Mouse (Mus musculus) kidney, adult 8-10 months (tissue): ENCODE data around the gene Notch1.
A peak's percentile ranks its signal among the peaks of the same experiment; 100 is the strongest.

Experiments used
- DNase-seq, 2 experiments: peaks; one replicate each; pipeline ENCODE4 v3.0.0; 2022

The Notch1 gene

DNA sequence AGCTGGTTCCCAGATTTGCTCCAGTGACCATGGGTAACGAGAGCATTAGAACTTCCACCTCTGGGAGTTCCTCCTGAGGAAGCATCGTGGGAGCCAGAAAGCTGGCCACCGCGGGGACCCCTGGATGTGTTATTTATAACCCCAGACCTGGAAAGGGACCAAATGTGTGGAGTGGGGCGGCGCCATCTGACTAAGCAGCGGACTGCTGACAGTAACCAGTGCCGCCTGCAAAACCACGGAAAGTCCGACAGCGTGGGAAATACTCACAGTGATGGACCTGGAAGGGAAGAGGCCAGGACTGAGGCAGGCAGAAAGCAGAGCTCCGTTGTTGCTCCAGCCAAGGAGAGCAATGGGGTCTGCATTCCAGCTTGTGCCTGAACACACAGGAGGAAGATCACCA, at the start of gene Notch1:
Gene Notch1, minus strand, starts transcription at position 389 of the 400 bp plus-strand sequence.
- DNase-seq, result peak; percentile 62

DNA sequence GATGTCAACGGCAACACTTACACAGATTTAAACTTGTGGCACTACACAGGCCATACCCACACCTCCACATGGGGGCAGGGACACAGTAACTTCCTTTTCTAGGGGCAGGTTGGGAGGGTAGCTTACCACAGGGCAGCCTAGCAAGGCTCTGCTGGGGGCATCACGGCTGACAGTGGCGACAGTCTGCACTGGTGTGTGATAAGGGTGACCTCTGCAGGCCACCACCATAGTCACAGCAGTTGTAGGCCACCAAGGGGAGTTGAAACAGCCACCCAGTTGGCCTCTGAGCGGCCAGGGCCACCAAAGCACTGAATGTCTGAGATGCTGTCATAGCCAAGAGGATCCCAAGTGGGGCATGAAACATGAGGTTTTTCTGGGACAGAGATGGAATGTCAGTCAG, 49.8 kb upstream of the Notch1 start:
- DNase-seq, result peak in 1 of 2 experiments; percentile 53

DNA sequence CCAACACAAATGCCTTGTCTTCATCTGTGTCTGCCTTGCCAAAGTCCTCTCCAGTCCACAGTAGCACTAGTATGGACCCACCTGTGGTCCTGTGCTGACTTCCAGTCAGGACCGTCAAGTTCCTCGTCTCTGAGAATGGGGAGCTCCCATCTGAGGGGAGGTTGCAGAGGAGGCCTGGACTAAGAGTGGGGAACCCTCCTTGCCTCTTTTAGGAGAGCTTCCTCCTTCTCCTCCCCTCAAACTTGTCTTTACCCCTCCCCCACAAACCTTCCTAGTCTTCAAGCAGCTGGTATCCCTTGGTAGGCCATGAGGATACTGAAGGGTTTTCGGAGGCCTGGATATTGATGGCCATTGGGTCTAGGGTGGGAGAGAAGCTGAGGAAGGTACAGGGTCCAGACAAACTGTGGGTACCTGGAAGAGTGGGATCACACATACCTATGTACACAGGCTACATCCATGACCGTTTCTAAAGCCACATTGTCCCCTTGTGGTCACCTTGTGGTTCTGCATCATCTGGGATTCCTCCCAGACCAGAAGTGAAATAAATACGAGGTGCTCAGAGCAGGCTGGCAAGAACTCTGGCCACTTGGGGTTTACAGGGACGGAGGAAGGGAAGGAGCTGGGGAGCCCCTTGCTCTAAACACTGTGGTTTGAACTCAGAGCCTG, 45.0 kb upstream of the Notch1 start:
- DNase-seq, result peak; percentile 62 to 65

GRCm38 (mm10) chr2:26560506-26560905, 44.0 kb upstream of the Notch1 start:
- DNase-seq, result peak; percentile 44 to 53

GRCm38 (mm10) chr2:26556535-26556993, 40.1 kb upstream of the Notch1 start:
- no peak for DNase-seq

DNA sequence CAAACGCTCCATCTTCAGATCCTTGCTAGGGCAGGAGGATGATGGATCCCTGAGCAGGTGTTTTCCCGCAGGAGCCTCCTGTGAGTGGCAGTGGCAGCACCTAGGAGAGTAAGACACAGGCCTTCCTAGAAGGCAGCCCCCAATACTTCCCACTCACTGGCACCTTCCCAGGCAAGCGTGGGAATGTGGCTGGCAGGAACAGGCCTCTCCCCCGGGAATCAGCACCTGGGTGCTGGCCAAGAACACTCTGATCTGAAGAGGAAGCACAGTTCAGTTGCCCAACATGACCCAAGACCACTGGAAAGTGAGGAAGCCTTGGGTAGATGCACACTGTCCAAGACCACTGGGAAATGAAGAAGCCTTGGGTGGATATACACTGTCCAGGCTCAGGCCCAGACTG, 38.6 kb upstream of the Notch1 start:
- DNase-seq, result peak in 1 of 2 experiments; percentile 57

DNA sequence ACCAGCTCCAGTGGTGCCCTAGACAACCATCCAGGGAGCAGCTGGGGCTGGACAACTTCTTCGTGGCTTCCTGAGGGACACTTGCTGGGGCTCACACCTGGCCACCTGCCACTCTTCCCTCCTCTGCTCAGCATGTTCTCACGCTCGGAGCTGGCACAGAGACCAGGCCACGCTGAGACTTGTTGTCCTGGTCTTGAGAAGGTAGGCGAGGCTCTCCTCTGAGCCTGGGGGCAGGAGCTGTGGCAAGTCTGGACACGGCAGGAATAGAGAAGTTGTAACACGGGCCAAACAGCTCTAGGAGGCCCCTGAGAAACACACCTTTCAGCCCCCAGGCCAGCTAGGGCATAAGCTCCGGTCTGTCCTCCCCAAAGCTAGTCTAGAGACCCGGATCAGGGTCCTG, 37.4 kb upstream of the Notch1 start:
- DNase-seq, result no peak

DNA sequence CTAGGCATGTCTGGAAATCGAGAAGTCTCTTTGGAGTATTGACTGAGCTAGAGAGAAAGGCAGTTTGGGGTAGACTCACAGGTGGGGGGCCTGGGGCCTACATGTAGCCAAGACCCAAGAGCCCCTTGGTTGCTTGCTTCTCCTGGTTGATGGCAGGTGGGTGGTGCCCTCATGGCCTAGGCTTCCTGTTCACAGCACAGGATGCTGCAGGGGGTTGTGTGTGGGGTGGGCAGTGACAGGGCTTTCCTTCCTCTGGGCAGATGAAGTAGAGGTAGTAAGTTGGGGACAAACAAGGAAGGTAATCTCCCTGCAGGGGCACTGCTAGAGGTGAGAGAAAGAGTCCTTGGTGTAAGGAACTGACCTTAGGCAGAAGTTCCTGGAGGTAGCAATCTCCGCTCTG, 35.6 kb upstream of the Notch1 start:
- no peak for DNase-seq

GRCm38 (mm10) chr2:26551446-26551845, 35.0 kb upstream of the Notch1 start:
- DNase-seq, result no peak

GRCm38 (mm10) chr2:26550777-26551176, 34.3 kb upstream of the Notch1 start:
- no peak for DNase-seq

- no peak for DNase-seq
Observed at GRCm38 (mm10) chr2:26550205-26550604, 33.7 kb upstream of the Notch1 start.

GRCm38 (mm10) chr2:26549801-26550200, 33.3 kb upstream of the Notch1 start:
- DNase-seq, result no peak

- DNase-seq, result no peak
Observed at GRCm38 (mm10) chr2:26547481-26547880, 31.0 kb upstream of the Notch1 start.

DNA sequence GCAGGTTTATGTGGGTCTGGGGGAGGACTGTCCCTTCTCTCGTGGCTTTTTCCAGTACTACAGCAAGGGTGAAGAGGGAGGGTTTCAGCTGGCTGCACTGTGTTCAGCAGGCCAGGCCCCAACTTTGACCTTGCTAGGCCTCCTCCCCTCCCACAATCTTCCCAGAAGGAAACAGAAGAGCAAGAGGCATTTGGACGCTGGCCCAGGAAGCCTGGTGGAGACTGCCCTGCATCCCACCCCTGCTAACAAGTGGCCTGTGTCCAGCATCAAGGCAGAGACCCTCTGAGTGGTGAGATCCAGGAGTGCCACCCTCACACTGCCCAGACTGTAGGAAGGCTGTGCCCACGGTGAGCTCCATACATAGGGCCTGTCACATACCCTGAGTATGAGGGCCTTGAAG, 27.8 kb upstream of the Notch1 start:
- DNase-seq, result peak; percentile 51 to 65

GRCm38 (mm10) chr2:26543768-26544167, 27.3 kb upstream of the Notch1 start:
- DNase-seq, result no peak

DNA sequence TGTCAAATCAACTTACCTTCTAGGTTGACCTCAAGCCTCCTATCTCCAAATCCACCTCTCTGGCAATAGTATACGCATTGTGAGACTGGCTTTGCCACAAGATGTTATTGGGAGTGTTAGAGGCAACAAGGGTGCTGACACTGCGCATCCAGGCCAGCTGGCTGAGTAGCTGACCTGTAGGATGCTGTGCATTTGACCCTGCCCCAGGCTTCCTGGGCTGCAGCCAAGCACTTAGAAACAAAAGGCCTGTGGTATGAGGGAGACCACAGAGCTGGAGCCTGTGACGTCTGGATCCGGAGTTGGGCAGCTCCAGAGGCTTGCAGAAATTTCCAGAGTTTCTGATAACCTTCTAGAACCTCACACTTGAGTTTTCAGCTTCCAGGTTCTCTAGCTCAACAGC, 26.7 kb upstream of the Notch1 start:
- peak in 1 of 2 experiments; percentile 52 for DNase-seq

- no peak for DNase-seq
Observed at GRCm38 (mm10) chr2:26541258-26541910, 24.9 kb upstream of the Notch1 start.

- DNase-seq, result no peak
Observed at GRCm38 (mm10) chr2:26540721-26541120, 24.3 kb upstream of the Notch1 start.

DNA sequence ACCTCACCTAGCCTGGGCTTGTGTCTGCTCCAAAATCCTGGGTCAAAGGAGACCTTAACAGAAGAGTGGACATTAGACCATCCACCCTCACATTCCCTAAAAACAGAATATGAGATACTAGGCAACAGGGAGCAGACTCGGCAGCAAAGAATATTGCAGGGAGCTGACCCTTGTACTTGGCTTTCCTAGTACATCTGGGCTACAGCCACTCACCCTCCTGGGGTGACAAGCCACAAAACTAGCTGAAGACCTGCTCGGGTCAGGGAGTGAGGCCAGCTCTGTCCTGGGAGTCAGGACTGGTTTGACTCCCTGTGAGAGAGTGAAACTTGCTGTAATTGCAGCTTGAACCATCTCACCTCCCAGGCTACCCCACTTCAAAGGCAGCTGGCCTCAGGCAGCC, 23.1 kb upstream of the Notch1 start:
- DNase-seq, result no peak

- no peak for DNase-seq
Observed at GRCm38 (mm10) chr2:26535517-26536045, 19.1 kb upstream of the Notch1 start.

GRCm38 (mm10) chr2:26534616-26535015, 18.2 kb upstream of the Notch1 start:
- DNase-seq, result peak; percentile 48

GRCm38 (mm10) chr2:26534161-26534560, 17.7 kb upstream of the Notch1 start:
- DNase-seq, result no peak

GRCm38 (mm10) chr2:26533249-26533648, 16.8 kb upstream of the Notch1 start:
- DNase-seq, result no peak

- no peak for DNase-seq
Observed at GRCm38 (mm10) chr2:26531829-26532228, 15.4 kb upstream of the Notch1 start.
